Mouse (Mus musculus): ENCODE results near the gene Gpr183. TPM values are rescaled to one million over a fixed set of nuclear protein-coding genes. Genes with fewer than 3 reads are reported as not detected.

Gene Gpr183
- 1.0 and 1.2 TPM in 2 replicates for polyA plus RNA-seq (2015; fragmentation: Nextera tagmentation; extraction: Ambion mirVana)

GRCm38 (mm10) chr14:121964990-121965389 is at the start of gene Gpr183:
Gpr183 (minus strand) TSS chr14:121965195.
- Histone ChIP-seq H3K4me2 (no peak within 1 kb of the TSS), H3K27me3 (no peaks in the 10 kb centered on the region), H3K4me1 (replicated peaks) (peaks cover 11% of the 10 kb centered on the region), H3K27ac (no peak within 1 kb of the TSS), H3K4me3 (no peak within 1 kb of the TSS), H3K9me3 (no peaks in the 10 kb centered on the region), H3K36me3 (no peaks in the 10 kb centered on the region), H3K9ac (no peak within 1 kb of the TSS)
- no peak for ATAC-seq (ENCODE audit: low FRiP score)
- WGBS, result 66% methylated on average over 6 of the region's 6 CpGs

- Histone ChIP-seq H3K4me2 (no peak overlapping the region), H3K4me1 (replicated peaks) (no peaks in the 10 kb centered on the region), H3K36me3 (peaks cover 55% of the 10 kb centered on the region), H3K9ac (no peak overlapping the region), H3K27me3 (no peaks in the 10 kb centered on the region), H3K4me3 (no peak overlapping the region), H3K9me3 (no peaks in the 10 kb centered on the region), H3K27ac (no peak overlapping the region)
- WGBS, result 90% methylated on average over 14 of the region's 14 CpGs
- ATAC-seq (ENCODE audit: low FRiP score), result no peak
These were observed 48.5 kb upstream of the Gpr183 start for GRCm38 (mm10) chr14:122013417-122013951.

GRCm38 (mm10) chr14:122012814-122013213 is 47.8 kb upstream of the Gpr183 start:
- Histone ChIP-seq H3K27ac (no peak overlapping the region), H3K4me1 (replicated peaks) (no peaks in the 10 kb centered on the region), H3K36me3 (peaks cover 56% of the 10 kb centered on the region), H3K4me3 (no peak overlapping the region), H3K27me3 (no peaks in the 10 kb centered on the region), H3K9ac (no peak overlapping the region), H3K4me2 (no peak overlapping the region), H3K9me3 (no peaks in the 10 kb centered on the region)
- 83% methylated on average over 13 of the region's 13 CpGs for WGBS
- no peak for ATAC-seq (ENCODE audit: low FRiP score)

- Histone ChIP-seq H3K9ac (no peak overlapping the region), H3K4me1 (replicated peaks) (no peaks in the 10 kb centered on the region), H3K4me3 (no peak overlapping the region), H3K27me3 (no peaks in the 10 kb centered on the region), H3K36me3 (peaks cover 56% of the 10 kb centered on the region), H3K9me3 (no peaks in the 10 kb centered on the region), H3K27ac (no peak overlapping the region), H3K4me2 (no peak overlapping the region)
- ATAC-seq (ENCODE audit: low FRiP score), result no peak
- WGBS, result 74% methylated on average over 5 of the region's 5 CpGs
These were observed 47.2 kb upstream of the Gpr183 start for GRCm38 (mm10) chr14:122012193-122012592.

- 94% methylated on average over 8 of the region's 8 CpGs for WGBS
- no peaks in the 10 kb centered on the region for H3K4me1 ChIP-seq (replicated peaks)
- no peak overlapping the region for H3K9ac ChIP-seq
- no peaks in the 10 kb centered on the region for H3K27me3 ChIP-seq
- no peak for ATAC-seq (ENCODE audit: low FRiP score)
- H3K36me3 ChIP-seq, result peaks cover 56% of the 10 kb centered on the region
- no peak overlapping the region for H3K27ac ChIP-seq
- no peaks in the 10 kb centered on the region for H3K9me3 ChIP-seq
- H3K4me3 ChIP-seq, result no peak overlapping the region
- no peak overlapping the region for H3K4me2 ChIP-seq
These were observed 46.8 kb upstream of the Gpr183 start for GRCm38 (mm10) chr14:122011768-122012167.

GRCm38 (mm10) chr14:122010301-122010700 is 45.3 kb upstream of the Gpr183 start:
- no peak overlapping the region for H3K9ac ChIP-seq
- no peak overlapping the region for H3K4me3 ChIP-seq
- no peak for ATAC-seq (ENCODE audit: low FRiP score)
- no peaks in the 10 kb centered on the region for H3K9me3 ChIP-seq
- H3K36me3 ChIP-seq, result peaks cover 53% of the 10 kb centered on the region
- H3K27ac ChIP-seq, result no peak overlapping the region
- WGBS, result 87% methylated on average over 7 of the region's 7 CpGs
- no peaks in the 10 kb centered on the region for H3K4me1 ChIP-seq (replicated peaks)
- H3K27me3 ChIP-seq, result no peaks in the 10 kb centered on the region
- no peak overlapping the region for H3K4me2 ChIP-seq

- no peaks in the 10 kb centered on the region for H3K27me3 ChIP-seq
- no peaks in the 10 kb centered on the region for H3K9me3 ChIP-seq
- no peak overlapping the region for H3K9ac ChIP-seq
- no peak overlapping the region for H3K4me3 ChIP-seq
- no peaks in the 10 kb centered on the region for H3K4me1 ChIP-seq (replicated peaks)
- no peak for ATAC-seq (ENCODE audit: low FRiP score)
- H3K4me2 ChIP-seq, result no peak overlapping the region
- WGBS, result 95% methylated on average over 13 of the region's 13 CpGs
- no peak overlapping the region for H3K27ac ChIP-seq
- H3K36me3 ChIP-seq, result peaks cover 48% of the 10 kb centered on the region
These were observed 44.5 kb upstream of the Gpr183 start for GRCm38 (mm10) chr14:122009502-122009901.

- no peaks in the 10 kb centered on the region for H3K27me3 ChIP-seq
- H3K36me3 ChIP-seq, result peaks cover 39% of the 10 kb centered on the region
- ATAC-seq (ENCODE audit: low FRiP score), result no peak
- H3K4me2 ChIP-seq, result no peak overlapping the region
- no peak overlapping the region for H3K27ac ChIP-seq
- H3K4me3 ChIP-seq, result no peak overlapping the region
- H3K9me3 ChIP-seq, result no peaks in the 10 kb centered on the region
- no peaks in the 10 kb centered on the region for H3K4me1 ChIP-seq (replicated peaks)
- WGBS, result 89% methylated on average over 4 of the region's 4 CpGs
- no peak overlapping the region for H3K9ac ChIP-seq
These were observed 43.3 kb upstream of the Gpr183 start for GRCm38 (mm10) chr14:122008261-122008660.

- no peaks in the 10 kb centered on the region for H3K27me3 ChIP-seq
- H3K9ac ChIP-seq, result no peak overlapping the region
- H3K36me3 ChIP-seq, result peaks cover 13% of the 10 kb centered on the region
- H3K27ac ChIP-seq, result no peak overlapping the region
- ATAC-seq (ENCODE audit: low FRiP score), result no peak
- no peaks in the 10 kb centered on the region for H3K4me1 ChIP-seq (replicated peaks)
- no peak overlapping the region for H3K4me3 ChIP-seq
- H3K4me2 ChIP-seq, result no peak overlapping the region
- no peaks in the 10 kb centered on the region for H3K9me3 ChIP-seq
These were observed 38.8 kb upstream of the Gpr183 start for GRCm38 (mm10) chr14:122003812-122004211.

- Histone ChIP-seq H3K9me3 (no peaks in the 10 kb centered on the region), H3K27me3 (no peaks in the 10 kb centered on the region), H3K4me2 (no peak overlapping the region), H3K4me1 (replicated peaks) (no peaks in the 10 kb centered on the region), H3K36me3 (peaks cover 14% of the 10 kb centered on the region; the same call in 1 of the 2 replicates), H3K27ac (no peak overlapping the region), H3K9ac (no peak overlapping the region), H3K4me3 (no peak overlapping the region)
- WGBS, result 92% methylated on average over 7 of the region's 7 CpGs
- no peak for ATAC-seq (ENCODE audit: low FRiP score)
These were observed 37.2 kb upstream of the Gpr183 start for GRCm38 (mm10) chr14:122002224-122002623.

GRCm38 (mm10) chr14:122000346-122001105 is 35.5 kb upstream of the Gpr183 start:
- ATAC-seq (ENCODE audit: low FRiP score), result no peak

GRCm38 (mm10) chr14:121999455-121999854 is 34.5 kb upstream of the Gpr183 start:
- H3K27ac ChIP-seq, result no peak overlapping the region
- no peak overlapping the region for H3K4me3 ChIP-seq
- H3K4me2 ChIP-seq, result no peak overlapping the region
- no peak overlapping the region for H3K9ac ChIP-seq
- no peak for ATAC-seq (ENCODE audit: low FRiP score)
- 91% methylated on average over 8 of the region's 8 CpGs for WGBS
- no peaks in the 10 kb centered on the region for H3K9me3 ChIP-seq
- no peaks in the 10 kb centered on the region for H3K4me1 ChIP-seq (replicated peaks)
- H3K27me3 ChIP-seq, result no peaks in the 10 kb centered on the region
- peaks cover 39% of the 10 kb centered on the region for H3K36me3 ChIP-seq

More at GRCm38 (mm10) chr14:122000346-122001105, 35.5 kb upstream of the Gpr183 start:
- Histone ChIP-seq H3K4me1 (replicated peaks) (no peaks in the 10 kb centered on the region), H3K27ac (no peak overlapping the region), H3K27me3 (no peaks in the 10 kb centered on the region), H3K9me3 (no peaks in the 10 kb centered on the region), H3K4me2 (no peak overlapping the region), H3K9ac (no peak overlapping the region), H3K4me3 (no peak overlapping the region), H3K36me3 (peaks cover 30% of the 10 kb centered on the region)
- WGBS, result 94% methylated on average over 17 of the region's 17 CpGs

GRCm38 (mm10) chr14:121996786-121997185 is 31.8 kb upstream of the Gpr183 start:
- Histone ChIP-seq H3K27me3 (no peaks in the 10 kb centered on the region), H3K4me1 (replicated peaks) (no peaks in the 10 kb centered on the region), H3K4me2 (no peak overlapping the region), H3K4me3 (no peak overlapping the region), H3K36me3 (peaks cover 44% of the 10 kb centered on the region), H3K9ac (no peak overlapping the region), H3K27ac (no peak overlapping the region), H3K9me3 (no peaks in the 10 kb centered on the region)
- 95% methylated on average over 8 of the region's 8 CpGs for WGBS
- no peak for ATAC-seq (ENCODE audit: low FRiP score)

All from hindbrain, embryonic 13.5 days (tissue).